Mouse (Mus musculus) liver (tissue): ENCODE results near the gene Anks6.

Experiments used
- DNase-seq: peaks from one replicate; pipeline ENCODE4 v3.0.0-alpha.2; 2020; ENCODE audit warnings: mixed read lengths

The Anks6 gene

GRCm38 (mm10) chr4:46988824-46989223 lies 68.4 kb downstream of the Anks6 start:
- DNase-seq: no peak

- DNase-seq: no peak
Measured at GRCm38 (mm10) chr4:46988257-46988656, 69.0 kb downstream of the Anks6 start.

DNA sequence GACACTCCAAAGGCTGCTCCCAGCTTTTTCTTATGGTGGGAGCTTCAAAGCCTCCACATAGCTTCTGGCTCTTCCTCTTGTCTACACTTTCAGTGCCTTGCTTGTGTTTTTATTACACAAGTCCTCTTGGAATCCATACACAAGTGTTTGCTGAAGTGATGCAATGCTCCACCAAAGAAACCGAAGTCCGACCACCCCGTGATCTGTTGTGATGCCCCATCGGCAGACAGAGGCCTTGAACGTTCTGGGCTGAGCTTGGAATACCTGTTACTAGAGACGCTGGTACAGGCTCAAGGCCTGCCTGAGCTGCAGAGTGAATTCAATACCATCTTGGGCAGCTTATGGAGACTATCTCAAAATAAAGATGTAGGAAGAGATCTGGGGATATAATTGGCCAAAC lies 69.4 kb downstream of the Anks6 start:
- no peak for DNase-seq

DNA sequence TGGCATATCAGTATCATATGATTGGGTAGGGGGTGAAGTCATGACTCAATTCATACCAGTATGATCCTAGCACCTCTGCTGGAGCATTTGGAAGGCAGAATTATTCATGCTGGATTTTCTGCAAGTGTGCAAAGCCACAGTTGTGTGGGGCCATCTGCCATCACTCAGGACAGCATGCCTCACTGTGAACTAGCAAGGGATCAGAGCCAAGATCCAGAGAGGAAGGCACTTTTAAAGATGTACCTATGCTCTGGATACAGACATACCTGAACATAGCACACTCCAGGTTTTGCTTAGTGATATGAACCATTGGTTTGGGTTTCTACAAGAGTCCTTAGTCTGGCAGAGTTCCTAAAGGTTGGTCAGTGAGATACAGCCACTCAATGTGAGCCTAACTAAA lies 71.2 kb downstream of the Anks6 start:
- no peak for DNase-seq

- no peak for DNase-seq
Measured at GRCm38 (mm10) chr4:46982912-46983311, 74.3 kb downstream of the Anks6 start.

DNA sequence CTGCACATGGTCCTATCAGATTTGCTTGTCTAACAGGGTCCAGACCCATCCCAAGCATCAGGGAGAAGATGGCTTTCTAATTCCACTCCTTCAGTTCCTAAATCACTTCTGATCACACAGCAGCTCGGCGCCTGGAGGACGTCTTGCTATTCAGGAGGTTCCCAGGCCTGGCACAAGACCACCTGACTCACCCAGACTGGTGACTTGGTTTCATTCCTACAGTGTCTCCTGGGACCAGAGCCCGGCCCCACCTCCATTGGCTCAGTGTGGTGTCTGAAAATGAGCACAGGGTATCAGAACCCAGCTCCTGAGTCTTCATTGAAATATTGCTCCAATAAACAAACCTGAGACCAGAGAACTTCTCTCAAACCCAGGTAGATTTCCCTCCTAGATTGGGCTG lies 75.1 kb downstream of the Anks6 start:
- DNase-seq: no peak

- no peak for DNase-seq
Measured at GRCm38 (mm10) chr4:46978371-46978770, 78.9 kb downstream of the Anks6 start.

DNA sequence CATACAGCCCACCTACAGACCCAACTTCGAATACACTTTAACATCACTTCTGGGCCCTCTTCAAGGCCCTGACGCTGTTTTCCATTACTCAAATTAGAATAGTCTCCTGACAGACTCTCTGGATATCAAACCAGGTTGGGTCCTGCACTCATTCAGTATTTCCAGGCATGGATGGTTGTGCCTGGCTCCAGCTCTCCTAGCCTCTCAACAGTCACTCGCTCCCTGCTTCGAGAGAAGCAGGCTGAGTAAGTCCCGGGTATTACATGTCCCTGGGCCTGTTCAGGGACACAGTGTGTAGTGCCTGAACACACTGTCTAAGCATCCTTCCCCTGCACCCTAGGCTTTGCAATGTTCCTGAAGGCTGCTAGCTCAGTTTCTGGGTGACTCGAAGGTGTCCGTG lies 80.1 kb downstream of the Anks6 start:
- no peak for DNase-seq

GRCm38 (mm10) chr4:46976671-46977071 lies 80.6 kb downstream of the Anks6 start:
- DNase-seq: no peak

- no peak for DNase-seq
Measured at GRCm38 (mm10) chr4:46973322-46973721, 83.9 kb downstream of the Anks6 start.

GRCm38 (mm10) chr4:46967981-46968380 lies 89.2 kb downstream of the Anks6 start:
- DNase-seq: no peak

DNA sequence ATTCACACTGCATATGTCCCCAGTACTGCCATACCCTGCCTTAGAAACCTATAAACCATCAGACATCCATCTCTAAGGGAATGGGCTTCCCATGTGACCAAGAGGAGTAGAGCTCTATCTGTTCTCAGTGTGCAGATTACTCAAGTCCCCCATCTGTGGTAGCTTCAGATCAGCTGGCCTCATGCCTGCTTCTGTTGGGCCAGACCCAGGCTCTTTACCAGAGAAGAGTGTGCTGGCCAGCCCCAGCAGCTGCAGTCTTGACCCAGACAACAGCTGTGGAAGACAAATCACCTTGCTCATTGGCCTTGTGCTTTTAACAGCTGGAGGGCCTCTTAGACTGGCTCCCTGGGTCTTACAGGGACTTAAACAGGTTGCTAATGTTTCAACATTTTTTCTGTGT lies 90.7 kb downstream of the Anks6 start:
- DNase-seq: no peak
